Mouse (Mus musculus) right cerebral cortex, adult 18-20 months (tissue): Measurements from ENCODE around the gene Moxd2.
A peak's percentile ranks its signal among the peaks of the same experiment; 100 is the strongest.

Source experiments
- DNase-seq: peaks from one replicate; pipeline ENCODE4 v3.0.0; 2022; ENCODE audit warnings: mixed read lengths

Moxd2 gene

DNA sequence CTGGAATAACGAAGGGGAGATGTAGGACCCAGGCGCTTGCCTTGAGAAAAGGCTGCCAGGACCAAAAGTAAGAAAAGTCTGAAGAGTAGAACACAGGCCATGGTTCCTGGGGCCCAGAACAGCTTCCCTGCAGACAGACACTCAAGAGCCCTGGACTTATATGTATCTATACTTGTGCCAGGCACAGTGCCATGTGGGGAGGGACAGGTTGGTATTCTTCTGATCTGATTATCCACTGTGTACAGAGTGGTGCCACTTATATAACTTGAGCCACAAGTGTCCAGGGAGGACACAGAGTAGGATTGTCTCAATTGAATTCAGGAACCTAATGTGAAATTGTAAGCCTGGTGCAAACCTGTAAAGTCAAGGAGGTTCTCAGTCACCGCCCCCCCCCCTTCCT, at the start of gene Moxd2:
Moxd2 (minus strand) TSS at position 101 of the 400 bp plus-strand sequence.
- no peak for DNase-seq

GRCm38 (mm10) chr6:40919954-40920353, 32.7 kb upstream of the Moxd2 start:
- DNase-seq = no peak

- DNase-seq = no peak
These were observed 13.0 kb upstream of the Moxd2 start, which contains the start of gene Prss58 for GRCm38 (mm10) chr6:40900287-40900686. Gene Prss58, minus strand, starts transcription at chr6:40900387.

- no peak for DNase-seq
These were observed 7.4 kb upstream of the Moxd2 start for GRCm38 (mm10) chr6:40894716-40895115.

- DNase-seq = peak; percentile 19
These were observed 6.3 kb upstream of the Moxd2 start for GRCm38 (mm10) chr6:40893577-40893976.

GRCm38 (mm10) chr6:40891754-40892153, 4.5 kb upstream of the Moxd2 start:
- DNase-seq = no peak

GRCm38 (mm10) chr6:40890973-40891372, 3.7 kb upstream of the Moxd2 start:
- no peak for DNase-seq

- no peak for DNase-seq
These were observed 42.0 kb downstream of the Moxd2 start for GRCm38 (mm10) chr6:40845283-40845682.
